Mouse (Mus musculus) heart, adult 8-10 months (tissue): ENCODE data around the gene Dao. TPM values are rescaled to one million over a fixed set of nuclear protein-coding genes. Genes with fewer than 3 reads are reported as not detected.

Experiments used
- DNase-seq: peaks from one replicate; pipeline ENCODE4 v3.0.0; 2022; ENCODE audit warnings: low spot score
- total RNA-seq, 4 experiments: library from RNA; stranded (reverse); gene quantifications; 2 replicates each; pipeline ENCODE4 v1.2.4; 2022

Dao gene
- total RNA-seq, 4 experiments from 2014 or later = not detected

GRCm38 (mm10) chr5:114027217-114027944, 23.9 kb downstream of the Dao start:
- no peak for DNase-seq

- no peak for DNase-seq
Measured at GRCm38 (mm10) chr5:114028111-114028510, 24.6 kb downstream of the Dao start.

GRCm38 (mm10) chr5:114030652-114031051, 27.1 kb downstream of the Dao start:
- no peak for DNase-seq

GRCm38 (mm10) chr5:114032161-114032763, 28.8 kb downstream of the Dao start:
- no peak for DNase-seq

GRCm38 (mm10) chr5:114034393-114034792, 30.9 kb downstream of the Dao start:
- no peak for DNase-seq

GRCm38 (mm10) chr5:114035111-114035510, 31.6 kb downstream of the Dao start:
- no peak for DNase-seq

- no peak for DNase-seq
Measured at GRCm38 (mm10) chr5:114040508-114040907, 37.0 kb downstream of the Dao start.

GRCm38 (mm10) chr5:114040911-114041310, 37.4 kb downstream of the Dao start:
- DNase-seq = no peak

- DNase-seq = no peak
Measured at GRCm38 (mm10) chr5:114041327-114041930, 37.9 kb downstream of the Dao start.

- DNase-seq = no peak
Measured at GRCm38 (mm10) chr5:114043800-114044199, 40.3 kb downstream of the Dao start.

- DNase-seq = peak; percentile 16
Measured at GRCm38 (mm10) chr5:114045134-114045533, 41.6 kb downstream of the Dao start.

- DNase-seq = no peak
Measured at GRCm38 (mm10) chr5:114046151-114046550, 42.6 kb downstream of the Dao start.

GRCm38 (mm10) chr5:114046604-114047003, 43.1 kb downstream of the Dao start:
- DNase-seq = no peak

- DNase-seq = no peak
Measured at GRCm38 (mm10) chr5:114047182-114047581, 43.7 kb downstream of the Dao start.

GRCm38 (mm10) chr5:114048731-114049308, 45.3 kb downstream of the Dao start:
- no peak for DNase-seq

GRCm38 (mm10) chr5:114052246-114052761, 48.8 kb downstream of the Dao start:
- DNase-seq = peak; percentile 88

- DNase-seq = no peak
Measured at GRCm38 (mm10) chr5:114057129-114057731, 53.7 kb downstream of the Dao start.

- DNase-seq = no peak
Measured at GRCm38 (mm10) chr5:114061675-114062074, 58.2 kb downstream of the Dao start.

- no peak for DNase-seq
Measured at GRCm38 (mm10) chr5:114063958-114064357, 60.5 kb downstream of the Dao start.

GRCm38 (mm10) chr5:114065161-114065560, 61.7 kb downstream of the Dao start, which contains the start of gene Usp30:
Gene Usp30, plus strand, starts transcription at chr5:114065461.
- no peak for DNase-seq

- DNase-seq = no peak
Measured at GRCm38 (mm10) chr5:114066601-114067000, 63.1 kb downstream of the Dao start.

- DNase-seq = no peak
Measured at GRCm38 (mm10) chr5:114067543-114067942, 64.0 kb downstream of the Dao start.
